Mouse (Mus musculus) midbrain, postnatal 0 days (tissue): ENCODE results near the gene Slc25a19. TPM values are rescaled to one million over a fixed set of nuclear protein-coding genes. Genes with fewer than 3 reads are reported as not detected.

Source experiments
- ATAC-seq: fragments of 200-750 bp; cut with Nextera tagmentation; 2 replicates; pipeline ENCODE4 v1.8.0; 2017; ENCODE audit warnings: moderate number of reproducible peaks, mild to moderate bottlenecking, moderate TSS enrichment, moderate library complexity; ENCODE audit not compliant: low FRiP score
- DNase-seq: peaks from one replicate; pipeline ENCODE4 v3.0.0-alpha.2; 2015; ENCODE audit warnings: low spot score
- H3K27ac ChIP-seq: fragments of 300-500 bp; sonication (generic); 2 replicates; pipeline ENCODE4 v1.5.1; 2014; ENCODE audit warnings: low read depth, mild to moderate bottlenecking, low read length, mixed read lengths
- H3K27me3 ChIP-seq: fragments of 300-500 bp; sonication (generic); 2 replicates; pipeline ENCODE4 v1.6.1; 2014; ENCODE audit warnings: low read length, control low read depth, mixed read lengths; ENCODE audit not compliant: insufficient read depth
- H3K36me3 ChIP-seq: fragments of 300-500 bp; sonication (generic); 2 replicates; pipeline ENCODE4 v1.6.1; 2014; ENCODE audit warnings: low read length, control low read depth, mixed read lengths; ENCODE audit not compliant: insufficient read depth
- H3K4me1 ChIP-seq: fragments of 300-500 bp; sonication (generic); 2 replicates; pipeline ENCODE4 v1.6.1; 2014; ENCODE audit warnings: mild to moderate bottlenecking, control low read depth, antibody characterized with exemption, low read length, mixed read lengths; ENCODE audit not compliant: insufficient read depth
- H3K4me2 ChIP-seq: fragments of 300-500 bp; sonication (generic); 2 replicates; pipeline ENCODE4 v1.6.1; 2014; ENCODE audit warnings: low read depth, mild to moderate bottlenecking, low read length, mixed read lengths; ENCODE audit not compliant: poor library complexity, severe bottlenecking
- H3K4me3 ChIP-seq: fragments of 300-500 bp; sonication (generic); 2 replicates; pipeline ENCODE4 v1.5.1; 2014; ENCODE audit warnings: low read depth, mild to moderate bottlenecking, low read length, moderate library complexity
- H3K9ac ChIP-seq: fragments of 300-500 bp; sonication (generic); replicated peaks from 2 replicates; pipeline ENCODE4 v1.6.1; 2014; ENCODE audit warnings: mild to moderate bottlenecking, low read length, moderate library complexity, mixed read lengths; ENCODE audit not compliant: poor library complexity, severe bottlenecking
- H3K9me3 ChIP-seq: fragments of 300-500 bp; sonication (generic); 2 replicates; pipeline ENCODE4 v1.6.1; 2016; ENCODE audit warnings: low read length, control low read depth
- CTCF ChIP-seq: IDR thresholded peaks from 2 replicates; pipeline ENCODE4 v1.5.1; 2016; ENCODE audit warnings: antibody characterized with exemption, mild to moderate bottlenecking
- WGBS: fragments of 180-500 bp; shearing (Covaris S2); extraction: QIAGEN DNeasy Blood & Tissue Kit; methylation state at CpG from one replicate; pipeline ENCODE4 v1.1.7; 2014; 5-methylcytosine and 5-hydroxymethylcytosine counted together
- polyA plus RNA-seq: library from polyadenylated mRNA; unstranded; fragments of >200 nt; fragmentation: Nextera tagmentation; extraction: Ambion mirVana; gene quantifications from 2 replicates; pipeline ENCODE4 v1.2.1, GENCODE M21; 2015
- total RNA-seq: library from RNA; depleted of rRNA; stranded (reverse); fragments of >200 nt; gene quantifications from 2 replicates; pipeline ENCODE4 v1.2.3, GENCODE M21; 2014

The Slc25a19 gene
- total and polyA plus RNA-seq, 2 experiments from 2014 or later, result 35.7 to 49.6 TPM

DNA sequence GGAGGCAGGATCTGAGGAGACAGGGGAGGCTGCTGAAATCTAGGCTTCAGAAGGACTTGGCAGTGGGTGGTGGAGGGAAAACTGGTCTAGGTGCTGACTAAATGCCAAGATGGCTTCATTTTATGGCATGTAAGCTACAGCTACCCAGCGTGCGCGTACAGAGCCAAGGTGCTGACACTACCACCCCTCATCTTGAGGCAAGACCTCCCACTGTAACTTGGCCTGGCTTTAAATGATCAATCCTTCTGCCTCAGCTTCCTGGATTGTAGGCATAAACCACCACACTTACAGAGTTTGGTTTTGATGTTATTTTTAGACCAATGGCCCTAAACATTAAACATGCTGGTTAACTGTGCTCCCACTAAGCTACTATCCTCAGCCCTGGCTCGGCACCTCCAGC is 11.4 kb upstream of the Slc25a19 start:
- Histone ChIP-seq H3K27ac (no peak overlapping the region), H3K4me2 (no peak overlapping the region), H3K9ac (no peak overlapping the region), H3K9me3 (no peaks in the 10 kb centered on the region), H3K4me3 (no peak overlapping the region), H3K27me3 (no peaks in the 10 kb centered on the region), H3K4me1 (no peaks in the 10 kb centered on the region), H3K36me3 (peaks cover 5% of the 10 kb centered on the region; the same call in 1 of the 2 replicates)
- 94% methylated on average over 4 of the region's 4 CpGs for WGBS
- DNase-seq (no peak), ATAC-seq (no peak)
- no peak for TF ChIP-seq CTCF

DNA sequence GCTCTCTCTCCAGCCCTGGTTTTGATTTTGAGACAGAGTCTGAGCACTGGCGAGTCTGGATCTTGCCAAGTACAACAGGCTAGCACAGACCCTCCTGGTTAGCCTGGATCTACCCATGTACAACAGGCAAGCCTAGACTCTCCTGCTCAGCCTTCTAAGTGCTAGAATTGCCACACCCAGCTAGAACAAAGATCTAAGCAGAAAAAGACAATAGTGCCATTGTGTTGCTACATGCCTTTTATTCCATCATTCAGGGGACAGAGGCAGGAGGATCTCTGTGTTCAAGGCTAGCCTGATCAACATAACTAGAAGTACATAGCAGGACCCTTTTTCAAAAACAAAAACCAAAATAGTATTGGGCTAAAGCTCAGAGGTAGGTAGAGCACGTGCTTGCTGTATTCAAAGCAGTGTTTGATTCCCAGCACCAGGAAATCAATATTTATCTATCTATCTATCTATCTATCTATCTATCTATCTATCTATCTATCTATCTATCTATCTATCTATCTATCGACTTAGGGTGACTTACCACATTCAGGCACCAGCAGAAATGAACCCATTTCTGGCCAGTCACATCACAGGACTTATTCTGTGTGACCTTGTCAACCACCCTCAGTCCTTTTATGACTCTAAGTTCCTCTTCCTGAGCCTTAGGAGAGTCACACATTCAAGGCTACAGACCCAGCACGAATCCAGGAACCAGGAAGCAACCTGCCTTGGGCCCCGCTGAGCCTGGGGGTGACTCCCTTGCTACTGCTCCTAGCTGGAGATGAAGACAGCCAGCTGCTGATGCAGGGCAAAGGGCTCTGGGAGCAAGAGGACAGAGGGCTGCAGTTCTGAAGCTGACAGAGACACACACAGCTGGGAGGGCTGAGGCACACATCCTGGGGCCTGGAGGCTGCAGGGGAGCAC is 10.7 kb upstream of the Slc25a19 start:
- Histone ChIP-seq H3K9ac (no peak overlapping the region), H3K27ac (no peak overlapping the region), H3K4me1 (no peaks in the 10 kb centered on the region), H3K4me2 (no peak overlapping the region), H3K4me3 (no peak overlapping the region), H3K9me3 (no peaks in the 10 kb centered on the region), H3K27me3 (no peaks in the 10 kb centered on the region), H3K36me3 (no peaks in the 10 kb centered on the region)
- no peak for ATAC-seq
- no peak for DNase-seq
- TF ChIP-seq CTCF, result no peak
- 83% methylated on average over 5 of the region's 5 CpGs for WGBS

DNA sequence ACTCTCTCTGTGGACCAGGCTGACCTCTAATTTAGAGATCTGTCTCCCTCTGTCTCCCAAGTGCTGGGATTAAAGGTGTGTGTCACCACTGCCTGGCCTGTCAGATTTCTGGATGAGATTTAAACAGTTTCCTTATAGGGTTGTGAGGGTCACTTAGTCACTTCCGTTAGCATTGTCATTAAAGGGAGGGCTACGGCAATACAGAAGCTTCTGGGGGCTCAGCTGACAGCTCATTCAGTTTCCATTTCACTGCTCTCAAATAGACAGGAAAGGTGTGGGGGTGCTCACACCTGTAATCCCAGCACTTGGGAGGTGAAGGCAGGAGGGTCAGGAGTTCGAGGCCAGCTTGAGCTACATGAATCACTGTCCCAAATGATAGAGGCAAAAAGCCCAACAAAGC is 8.9 kb upstream of the Slc25a19 start:
- DNase-seq (no peak), ATAC-seq (no peak)
- no peaks in the 10 kb centered on the region for H3K36me3 ChIP-seq
- H3K4me1 ChIP-seq, result no peaks in the 10 kb centered on the region
- no peak overlapping the region for H3K27ac ChIP-seq
- WGBS, result 80% methylated on average over 3 of the region's 3 CpGs
- no peak overlapping the region for H3K4me2 ChIP-seq
- no peak overlapping the region for H3K9ac ChIP-seq
- H3K27me3 ChIP-seq, result no peaks in the 10 kb centered on the region
- no peak overlapping the region for H3K4me3 ChIP-seq
- TF ChIP-seq CTCF, result no peak
- H3K9me3 ChIP-seq, result no peaks in the 10 kb centered on the region

DNA sequence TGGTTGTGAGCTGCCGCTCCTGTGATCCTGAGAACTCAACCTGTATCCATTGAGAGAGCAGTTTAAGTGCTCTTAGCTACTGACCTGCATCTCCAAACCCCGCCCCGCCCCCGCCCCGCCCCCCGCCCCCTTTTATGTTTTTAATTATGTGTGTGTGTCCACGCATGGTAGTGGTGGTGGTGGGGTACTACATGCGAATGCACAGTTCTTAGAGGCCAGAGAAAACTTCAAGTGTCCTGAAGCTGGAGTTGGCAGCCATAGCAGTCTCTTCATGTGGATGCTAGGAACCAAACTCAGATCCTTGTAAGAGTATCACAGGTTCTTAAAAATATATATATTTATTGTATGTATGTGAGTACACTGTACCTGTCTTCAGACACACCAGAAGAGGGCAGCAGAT is 7.4 kb upstream of the Slc25a19 start:
- Histone ChIP-seq H3K4me3 (no peak overlapping the region), H3K9me3 (no peaks in the 10 kb centered on the region), H3K36me3 (no peaks in the 10 kb centered on the region), H3K27me3 (no peaks in the 10 kb centered on the region), H3K4me1 (no peaks in the 10 kb centered on the region), H3K4me2 (no peak overlapping the region), H3K9ac (no peak overlapping the region), H3K27ac (no peak overlapping the region)
- 73% methylated on average over 8 of the region's 8 CpGs for whole genome bisulfite sequencing
- DNase-seq, result no peak
- no peak for TF ChIP-seq CTCF
- ATAC-seq, result no peak

DNA sequence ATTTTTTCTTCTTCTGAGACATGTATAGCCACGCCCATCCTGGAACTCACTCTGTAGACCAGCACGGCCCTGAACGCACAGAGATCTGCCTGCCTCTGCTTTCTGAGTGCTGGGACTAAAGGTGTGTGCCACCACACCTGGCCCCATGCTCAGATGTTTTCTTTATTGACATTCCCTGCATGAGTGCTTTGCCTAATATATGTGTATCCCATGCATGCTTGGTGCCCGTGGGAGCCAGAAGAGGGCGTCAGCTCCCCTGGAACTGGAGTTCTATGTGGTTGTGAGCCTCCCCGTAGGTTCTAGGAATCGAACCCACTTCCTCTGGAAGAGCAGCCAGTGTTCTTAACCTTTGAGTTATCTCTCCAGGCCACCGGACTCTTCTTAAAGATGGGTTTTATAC is 6.9 kb upstream of the Slc25a19 start:
- WGBS, result 89% methylated on average over 8 of the region's 8 CpGs
- H3K4me1 ChIP-seq, result no peaks in the 10 kb centered on the region
- no peaks in the 10 kb centered on the region for H3K36me3 ChIP-seq
- DNase-seq (no peak), ATAC-seq (no peak)
- H3K4me2 ChIP-seq, result no peak overlapping the region
- no peak overlapping the region for H3K9ac ChIP-seq
- no peaks in the 10 kb centered on the region for H3K9me3 ChIP-seq
- no peak overlapping the region for H3K27ac ChIP-seq
- no peaks in the 10 kb centered on the region for H3K27me3 ChIP-seq
- TF ChIP-seq CTCF, result no peak
- no peak overlapping the region for H3K4me3 ChIP-seq

DNA sequence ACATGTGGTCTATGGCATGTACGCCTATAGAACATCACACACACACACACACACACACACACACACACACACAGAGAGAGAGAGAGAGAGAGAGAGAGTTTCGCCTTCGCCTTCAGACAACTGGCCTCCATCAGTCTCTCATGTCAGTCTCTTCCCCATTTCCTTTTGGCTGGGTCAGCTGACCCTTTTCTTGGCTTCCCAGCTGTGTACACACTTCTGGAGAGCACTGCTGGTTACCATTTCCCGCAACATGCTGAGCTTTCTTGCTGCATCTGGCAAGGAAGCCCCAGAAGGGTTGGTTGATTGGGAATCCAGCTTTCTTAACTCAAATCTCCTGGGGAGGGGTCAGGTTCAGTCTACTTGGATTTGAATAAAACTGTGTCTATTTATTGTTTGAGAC is 6.0 kb upstream of the Slc25a19 start:
- Histone ChIP-seq H3K27me3 (no peaks in the 10 kb centered on the region), H3K4me2 (no peak overlapping the region), H3K4me1 (no peaks in the 10 kb centered on the region), H3K9ac (no peak overlapping the region), H3K36me3 (no peaks in the 10 kb centered on the region), H3K9me3 (no peaks in the 10 kb centered on the region), H3K27ac (no peak overlapping the region), H3K4me3 (no peak overlapping the region)
- DNase-seq, result no peak
- no peak for ATAC-seq
- 84% methylated on average over 4 of the region's 4 CpGs for WGBS
- TF ChIP-seq CTCF, result no peak
